Mouse (Mus musculus) ES-Bruce4 (cell line): ENCODE measurements at regions not wholly inside any gene's neighbourhood (a gene's known extent, or its start where the extent isn't known, plus 50 kb on each side); places are given as distances from the start of the nearest gene placed in this dataset.

ENCODE experiments used
- H3K27ac ChIP-seq: 2 replicates; pipeline ENCODE4 v1.5.1; 2012; ENCODE audit warnings: low read length, inconsistent platforms; ENCODE audit not compliant: insufficient read depth
- H3K27me3 ChIP-seq: 2 replicates; pipeline ENCODE4 v1.6.1; 2012; ENCODE audit warnings: mild to moderate bottlenecking, low read length, inconsistent platforms; ENCODE audit not compliant: control insufficient read depth, poor library complexity, insufficient read depth, severe bottlenecking
- H3K36me3 ChIP-seq: 2 replicates; pipeline ENCODE4 v1.6.1; 2012; ENCODE audit warnings: inconsistent platforms, mild to moderate bottlenecking, low read length, moderate library complexity; ENCODE audit not compliant: control insufficient read depth, poor library complexity, insufficient read depth, severe bottlenecking
- H3K4me1 ChIP-seq: one replicate; pipeline ENCODE4 v1.8.1; 2011; ENCODE audit warnings: low read length; ENCODE audit not compliant: control insufficient read depth, insufficient read depth
- H3K4me3 ChIP-seq: 2 replicates; pipeline ENCODE4 v1.5.1; 2011; ENCODE audit warnings: low read depth, mild to moderate bottlenecking, low read length
- H3K9ac ChIP-seq: 2 replicates; pipeline ENCODE4 v1.6.1; 2012; ENCODE audit warnings: low read depth, mild to moderate bottlenecking, inconsistent platforms; ENCODE audit not compliant: poor library complexity, severe bottlenecking
- H3K9me3 ChIP-seq: replicated peaks from 2 replicates; pipeline ENCODE4 v1.6.1; 2012; ENCODE audit warnings: mild to moderate bottlenecking, low read length, inconsistent platforms; ENCODE audit not compliant: control insufficient read depth, poor library complexity, insufficient read depth, severe bottlenecking
- CTCF ChIP-seq: IDR thresholded peaks from one replicate; pipeline ENCODE4 v1.8.1; 2011; ENCODE audit warnings: low read depth, low read length
- EP300 ChIP-seq: IDR thresholded peaks from 2 replicates; pipeline ENCODE4 v1.6.1; 2011; ENCODE audit warnings: low read depth, low read length; ENCODE audit not compliant: insufficient read depth
- POLR2A ChIP-seq: IDR thresholded peaks from one replicate; pipeline ENCODE4 v1.8.1; 2011; ENCODE audit warnings: low read length; ENCODE audit not compliant: insufficient read depth

- no peak overlapping the region for H3K27ac ChIP-seq
- TF ChIP-seq CTCF (no peak), POLR2A (no peak), EP300 (no peak)
Observed at GRCm38 (mm10) chr11:41852813-41853212, 147.8 kb downstream of the Gabrg2 start.

DNA sequence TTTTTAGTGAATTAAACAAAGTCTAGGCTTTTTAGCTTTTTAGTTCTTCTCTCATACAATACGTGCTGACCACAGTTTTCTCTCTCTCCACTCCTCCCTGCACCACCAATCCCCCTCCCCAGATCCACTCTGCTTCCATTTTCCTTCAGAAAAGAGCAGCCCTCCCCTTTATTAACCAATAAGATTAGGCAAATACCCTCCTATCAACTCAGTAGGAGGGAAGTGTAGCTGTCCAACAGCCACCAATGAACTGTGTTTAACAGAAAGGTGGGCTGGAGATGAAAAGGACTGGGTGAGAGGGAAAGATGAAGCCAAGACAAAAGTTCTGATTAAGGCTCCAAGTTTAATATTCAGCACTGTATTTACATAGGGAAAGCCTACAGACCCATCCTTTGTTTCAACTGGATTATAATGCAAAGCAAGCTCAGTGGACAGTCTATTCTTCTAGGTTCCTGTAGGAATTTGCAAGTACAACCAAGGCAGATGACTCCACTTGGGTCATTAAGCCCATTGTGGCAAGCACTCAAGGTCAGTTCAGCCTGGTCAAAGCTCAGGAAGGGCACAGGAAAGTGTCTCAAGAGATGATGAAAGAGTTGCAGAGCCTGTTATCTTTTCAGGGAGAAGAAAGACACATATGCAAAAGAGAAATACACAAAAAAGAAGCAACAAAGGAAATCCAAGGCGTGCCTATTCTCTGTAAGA is 174.5 kb downstream of the Gabrg2 start:
- Histone ChIP-seq H3K9ac (no peak overlapping the region), H3K4me1 (no peaks in the 10 kb centered on the region), H3K27me3 (no peaks in the 10 kb centered on the region), H3K9me3 (no peaks in the 10 kb centered on the region), H3K27ac (peak overlapping the region; percentile 77), H3K36me3 (no peaks in the 10 kb centered on the region), H3K4me3 (no peak overlapping the region)
- TF ChIP-seq CTCF, result no peak
- no peak for TF ChIP-seq POLR2A
- TF ChIP-seq EP300, result peak; percentile 93

More at GRCm38 (mm10) chr11:41852813-41853212, 147.8 kb downstream of the Gabrg2 start:
- Histone ChIP-seq H3K9me3 (no peaks in the 10 kb centered on the region), H3K36me3 (no peaks in the 10 kb centered on the region), H3K4me1 (no peaks in the 10 kb centered on the region), H3K9ac (no peak overlapping the region), H3K27me3 (no peaks in the 10 kb centered on the region), H3K4me3 (no peak overlapping the region)

DNA sequence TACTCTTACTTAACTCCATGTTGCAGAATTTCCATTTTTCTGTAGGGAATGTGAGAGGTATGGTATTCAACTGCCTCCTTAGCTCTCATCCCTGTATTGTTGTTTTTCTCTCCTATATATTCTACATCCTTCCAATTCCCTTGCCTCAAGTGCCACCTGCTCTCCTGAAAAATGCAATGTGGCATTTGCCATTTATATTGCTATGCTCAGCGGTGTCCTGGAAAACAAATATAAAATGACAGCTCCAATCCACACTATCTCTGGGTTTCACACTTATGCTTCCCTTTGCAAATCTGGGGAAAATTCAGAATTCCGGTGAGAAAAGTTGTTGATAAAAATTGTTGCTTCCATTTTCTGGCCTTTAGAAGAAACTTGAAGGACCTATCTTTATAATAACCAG is 182.6 kb downstream of the Gabrg2 start:
- no peak overlapping the region for H3K27ac ChIP-seq
- H3K9ac ChIP-seq, result no peak overlapping the region
- no peak overlapping the region for H3K4me3 ChIP-seq
- no peaks in the 10 kb centered on the region for H3K36me3 ChIP-seq
- H3K9me3 ChIP-seq, result no peaks in the 10 kb centered on the region
- no peaks in the 10 kb centered on the region for H3K4me1 ChIP-seq
- no peaks in the 10 kb centered on the region for H3K27me3 ChIP-seq
- no peak for TF ChIP-seq POLR2A
- no peak for TF ChIP-seq CTCF
- no peak for TF ChIP-seq EP300

GRCm38 (mm10) chr11:41812996-41813395 is 187.7 kb downstream of the Gabrg2 start:
- peaks cover 2% of the 10 kb centered on the region for H3K4me1 ChIP-seq
- H3K9me3 ChIP-seq, result no peaks in the 10 kb centered on the region; the same call in 1 of the 2 replicates
- H3K27ac ChIP-seq, result no peak overlapping the region
- no peak overlapping the region for H3K4me3 ChIP-seq
- H3K36me3 ChIP-seq, result no peaks in the 10 kb centered on the region
- TF ChIP-seq EP300 (no peak), POLR2A (no peak), CTCF (no peak)
- H3K9ac ChIP-seq, result no peak overlapping the region
- H3K27me3 ChIP-seq, result no peaks in the 10 kb centered on the region

- Histone ChIP-seq H3K36me3 (no peaks in the 10 kb centered on the region), H3K9ac (no peak overlapping the region), H3K9me3 (no peaks in the 10 kb centered on the region; the same call in 1 of the 2 replicates), H3K27ac (peak overlapping the region; percentile 85), H3K4me3 (no peak overlapping the region), H3K4me1 (peaks cover 2% of the 10 kb centered on the region), H3K27me3 (no peaks in the 10 kb centered on the region)
- TF ChIP-seq CTCF, result no peak
- no peak for TF ChIP-seq POLR2A
- peak; percentile 62; the same call in 1 of the 2 replicates for TF ChIP-seq EP300
Observed at GRCm38 (mm10) chr11:41808897-41809296, 191.8 kb downstream of the Gabrg2 start.

DNA sequence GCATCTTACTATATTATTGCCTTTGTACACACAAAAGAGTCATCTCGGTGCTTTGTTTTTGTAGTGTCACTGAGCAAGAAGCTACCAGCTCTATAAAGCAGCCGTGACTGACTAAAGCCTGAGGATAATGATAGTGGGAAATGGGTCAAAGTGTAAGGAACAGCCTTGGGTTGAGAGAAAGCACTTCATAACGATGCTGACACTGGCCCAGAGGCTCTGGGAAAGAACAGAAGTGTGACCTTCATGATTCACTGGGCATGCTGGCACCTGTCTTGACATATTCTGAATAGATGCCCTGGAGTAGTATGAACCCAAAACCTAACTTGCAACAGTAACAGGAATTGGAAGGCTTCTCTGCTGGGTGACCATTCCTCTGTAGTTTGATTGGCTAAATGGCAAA is 208.5 kb downstream of the Gabrg2 start:
- no peak overlapping the region for H3K27ac ChIP-seq
- H3K27me3 ChIP-seq, result no peaks in the 10 kb centered on the region
- H3K9me3 ChIP-seq, result no peaks in the 10 kb centered on the region
- H3K4me3 ChIP-seq, result no peak overlapping the region
- no peak overlapping the region for H3K9ac ChIP-seq
- H3K36me3 ChIP-seq, result no peaks in the 10 kb centered on the region
- TF ChIP-seq CTCF (no peak), EP300 (no peak), POLR2A (no peak)
- H3K4me1 ChIP-seq, result no peaks in the 10 kb centered on the region
